Mouse (Mus musculus) embryonic stem cell, embryonic (primary cell): ENCODE data around the gene Aes.

Source experiments
- CTCF ChIA-PET, 4 experiments: fragments of 300-600 bp in 2 of 4; fragments of 350-600 bp in 2 of 4; sonication (Branson Sonifier 250); formaldehyde crosslinking; loops; one replicate each; lab custom pipeline; 2022; ENCODE audit warnings: inconsistent platforms in 2 of 4; lab: Charles Lee
- POLR2A ChIA-PET, 4 experiments: fragments of 300-600 bp in 2 of 4; fragments of 350-600 bp in 2 of 4; sonication (Branson Sonifier 250); formaldehyde crosslinking; loops; one replicate each; lab custom pipeline; 2022; ENCODE audit warnings: antibody characterized with exemption in 4 of 4, inconsistent platforms in 1 of 4; lab: Charles Lee

Gene Aes

DNA sequence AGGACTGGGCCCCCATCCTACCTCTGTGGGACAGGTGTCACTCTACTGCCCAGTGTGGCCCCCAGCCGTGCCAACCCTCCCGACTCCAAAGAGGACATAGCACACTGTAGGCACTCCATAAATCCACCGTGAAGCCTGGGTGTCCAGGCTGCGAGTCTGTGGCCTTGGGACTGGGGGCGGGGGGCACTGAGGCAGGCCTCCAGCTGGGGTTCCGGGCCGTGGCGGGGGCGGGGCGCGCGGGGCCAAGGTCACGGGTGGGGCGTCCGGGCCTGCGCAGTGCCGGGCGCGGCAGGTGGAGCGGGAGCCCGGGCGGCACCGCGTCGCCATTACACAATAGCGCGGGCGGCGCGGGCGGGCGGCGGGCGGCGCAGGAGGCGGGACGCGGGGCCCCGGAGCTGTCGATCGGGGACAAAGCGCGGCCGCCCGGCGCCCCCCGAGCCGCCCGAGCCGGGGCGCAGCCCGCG lies at the start of gene Aes:
Gene Aes, plus strand, starts transcription at position 326 of the 464 bp plus-strand sequence.
- POLR2A ChIA-PET: interaction anchor here in 3 of 4 experiments (0.5 to 5.7 kb wide), 12 partner anchors 8 to 1755 kb away, joined by 3 to 27 read pairs (median 4); partner anchors contain the start of genes BC025920 (in 1 of the 3) and Tle2 (in 1 of the 3)

DNA sequence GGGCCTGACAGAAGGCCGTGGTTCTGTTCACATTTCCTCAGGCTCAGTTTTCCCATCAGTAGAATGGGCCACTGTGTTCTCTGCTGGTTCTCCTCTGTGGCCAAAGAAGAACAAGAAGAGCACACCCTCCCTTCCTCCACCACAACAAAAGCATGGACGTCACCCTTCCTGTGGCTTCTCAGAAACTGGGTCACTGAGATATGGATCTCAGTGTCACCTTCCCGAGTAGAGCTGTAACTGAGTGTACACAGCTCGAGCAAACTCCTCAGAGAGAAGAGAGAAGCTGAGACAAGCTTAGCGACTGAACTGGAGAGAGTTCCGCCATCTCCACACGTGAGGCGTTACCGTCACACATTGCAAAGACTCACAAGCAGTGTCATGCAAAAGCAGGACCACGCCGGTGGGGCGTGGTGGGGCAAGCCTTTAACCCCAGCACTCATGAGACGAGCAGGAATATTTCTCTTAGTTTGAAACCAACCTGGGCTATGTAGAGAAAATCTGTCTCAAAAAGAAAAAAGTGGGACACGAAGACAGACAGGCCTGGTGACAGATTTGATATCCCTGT lies 49.0 kb upstream of the Aes start:
- CTCF ChIA-PET: interaction anchor here in 2 of 4 experiments (0.6 to 6.2 kb wide), 7 partner anchors 8 to 320 kb away, joined by 3 to 63 read pairs (median 3); no protein-coding TSS in a partner anchor
- POLR2A ChIA-PET: interaction anchor here in 2 of 4 experiments (0.6 to 5.3 kb wide), 4 partner anchors 8 to 26 kb away, joined by 3 to 48 read pairs (median 10); partner anchors contain the start of genes Gna15 (in 1 of the 2) and Ncln (in 1 of the 2)

More for the DNA sequence above, at the start of gene Aes:
- CTCF ChIA-PET: interaction anchor here (0.5 to 8.8 kb wide), 11 partner anchors 8 to 463 kb away, joined by 3 to 158 read pairs (median 4); partner anchors contain the start of gene Pip5k1c (in 1 of the 4)

- POLR2A ChIA-PET: interaction anchor here in 2 of 4 experiments (1.3 to 2.3 kb wide), 2 partner anchors 11 kb away, joined by 4 to 6 read pairs; no protein-coding TSS in a partner anchor
These were observed 45.5 kb upstream of the Aes start for GRCm38 (mm10) chr10:81513798-81514197.

DNA sequence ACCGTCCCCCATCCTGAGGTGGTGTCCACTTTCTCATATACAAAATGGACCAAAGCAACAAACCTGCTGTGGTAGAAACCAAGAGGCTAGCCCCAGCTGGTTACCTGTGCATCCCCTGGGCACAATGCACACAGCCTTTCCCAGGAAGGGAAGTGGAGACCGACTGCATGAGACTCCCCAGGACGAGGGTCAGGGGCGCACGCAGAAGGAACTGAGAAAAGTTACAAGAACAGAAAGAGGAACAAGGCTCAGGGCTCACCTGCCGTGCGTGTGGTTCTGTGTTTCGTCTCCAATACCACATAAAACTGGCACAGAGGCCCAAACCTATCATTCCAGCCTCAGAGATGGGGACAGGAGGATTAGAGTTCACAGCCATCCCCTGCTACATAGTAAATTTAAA lies 42.1 kb upstream of the Aes start:
- ChIA-PET CTCF (interaction anchor here in 2 of 4 experiments (0.8 to 1.4 kb wide), 3 partner anchors 9 to 15 kb away, joined by 3 to 4 read pairs (median 3); no protein-coding TSS in a partner anchor), POLR2A (interaction anchor here in 2 of 4 experiments (1.6 to 2.7 kb wide), 2 partner anchors 9 to 10 kb away, joined by 7 to 8 read pairs; no protein-coding TSS in a partner anchor)

More at GRCm38 (mm10) chr10:81513798-81514197, 45.5 kb upstream of the Aes start:
- CTCF ChIA-PET: interaction anchor here in 2 of 4 experiments (0.8 to 1.8 kb wide), 7 partner anchors 11 to 38 kb away, joined by 3 to 6 read pairs (median 3); partner anchors contain the start of genes Celf5 (in 1 of the 2) and Ncln (in 1 of the 2)

DNA sequence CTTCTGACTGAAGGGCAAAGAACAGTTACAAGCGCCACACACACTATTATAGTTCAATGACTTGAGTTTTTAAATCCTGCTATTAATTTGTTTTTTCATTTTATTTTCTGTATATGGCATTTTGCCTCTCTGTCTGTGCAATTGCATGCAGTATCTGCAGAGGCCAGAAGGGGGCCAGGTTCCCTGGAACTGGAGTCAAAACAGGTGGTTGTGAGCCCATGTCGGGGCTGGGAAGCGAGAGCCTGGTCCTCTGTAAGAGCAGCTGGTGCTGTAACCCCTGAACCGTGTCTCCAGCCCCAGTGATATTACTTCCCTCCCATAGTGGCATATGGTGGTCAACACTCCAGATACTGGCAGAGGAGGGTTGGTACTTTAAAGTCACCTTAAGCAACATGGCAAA lies 40.7 kb upstream of the Aes start:
- ChIA-PET POLR2A (interaction anchor here in 3 of 4 experiments (0.6 to 1.7 kb wide), 8 partner anchors 9 to 42 kb away, joined by 3 to 7 read pairs (median 4); partner anchors contain the start of gene Ncln (in 1 of the 3)), CTCF (interaction anchor here (0.5 to 2.1 kb wide), 17 partner anchors 8 to 497 kb away, joined by 3 to 10 read pairs (median 4); partner anchors contain the start of genes Fzr1 (in 1 of the 4) and Ncln (in 1 of the 4))

- CTCF ChIA-PET: interaction anchor here (0.6 to 2.1 kb wide), 17 partner anchors 7 to 732 kb away, joined by 3 to 10 read pairs (median 4); partner anchors contain the start of genes Fzr1 (in 1 of the 4) and Ncln (in 1 of the 4)
- POLR2A ChIA-PET: interaction anchor here in 3 of 4 experiments (0.6 to 1.7 kb wide), 8 partner anchors 10 to 41 kb away, joined by 3 to 7 read pairs (median 4); partner anchors contain the start of gene Ncln (in 1 of the 3)
These were observed 39.9 kb upstream of the Aes start for GRCm38 (mm10) chr10:81519227-81519977.

GRCm38 (mm10) chr10:81519978-81520365 lies 39.3 kb upstream of the Aes start:
- CTCF ChIA-PET: interaction anchor here (0.6 to 2.1 kb wide), 5 partner anchors 17 to 731 kb away, joined by 3 to 10 read pairs (median 7); no protein-coding TSS in a partner anchor
- POLR2A ChIA-PET: interaction anchor here in 2 of 4 experiments (1.3 to 1.7 kb wide), 3 partner anchors 12 to 31 kb away, joined by 4 to 6 read pairs (median 5); no protein-coding TSS in a partner anchor

DNA sequence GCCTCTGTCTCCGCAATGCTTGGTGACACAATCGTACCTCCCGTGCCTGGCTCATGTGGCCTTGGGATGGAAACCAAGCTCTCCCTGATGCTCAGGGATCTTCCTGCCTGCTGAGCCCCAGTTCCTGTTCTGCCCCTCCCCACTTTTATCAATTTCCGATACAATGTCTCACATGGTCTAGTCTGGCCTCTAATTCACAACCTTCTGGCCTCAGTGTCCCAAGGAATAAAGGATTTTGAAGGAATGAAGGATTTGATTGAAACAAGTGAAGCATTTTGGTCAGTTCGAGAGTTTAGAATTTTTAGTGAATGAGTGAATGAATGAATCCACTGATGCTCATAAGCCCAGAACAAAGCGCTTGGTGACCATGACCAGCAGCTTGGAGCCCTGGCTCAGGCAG lies 36.1 kb upstream of the Aes start:
- POLR2A ChIA-PET: interaction anchor here in 3 of 4 experiments (0.7 to 5.9 kb wide), 9 partner anchors 15 to 342 kb away, joined by 3 to 48 read pairs (median 3); partner anchors contain the start of gene Ncln (in 1 of the 3)
- CTCF ChIA-PET: interaction anchor here (0.7 to 7.1 kb wide), 10 partner anchors 13 to 302 kb away, joined by 3 to 43 read pairs (median 4); partner anchors contain the start of genes Celf5 (in 1 of the 4) and Pip5k1c (in 1 of the 4)

DNA sequence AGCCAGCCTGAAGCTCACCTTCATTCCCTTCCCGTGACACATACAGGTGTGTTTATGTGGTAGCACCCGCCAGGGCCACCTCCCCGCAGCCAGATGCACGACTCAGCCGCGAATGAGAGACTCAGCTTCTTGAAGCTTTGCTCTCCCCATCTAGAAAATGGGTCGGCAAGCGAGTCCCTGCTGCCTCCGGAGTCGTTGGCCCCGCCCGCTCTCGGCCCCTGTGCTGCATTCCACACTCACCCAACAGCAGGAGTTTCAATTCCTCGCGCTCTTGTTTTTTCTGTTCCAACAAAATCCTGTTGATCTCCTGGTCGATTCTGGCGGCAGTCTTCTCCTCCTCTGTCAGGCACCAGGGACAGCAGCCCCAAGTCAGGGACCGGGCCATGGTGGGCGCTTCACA lies 35.7 kb upstream of the Aes start:
- POLR2A ChIA-PET: interaction anchor here in 2 of 4 experiments (0.5 to 5.9 kb wide), 8 partner anchors 15 to 342 kb away, joined by 3 to 48 read pairs (median 5); partner anchors contain the start of gene Ncln (in 1 of the 2)
- CTCF ChIA-PET: interaction anchor here (0.6 to 7.1 kb wide), 12 partner anchors 13 to 331 kb away, joined by 3 to 43 read pairs (median 4); partner anchors contain the start of genes Celf5 (in 1 of the 4) and Pip5k1c (in 1 of the 4)

- ChIA-PET POLR2A (interaction anchor here in 3 of 4 experiments (0.5 to 5.9 kb wide), 10 partner anchors 16 to 106 kb away, joined by 3 to 48 read pairs (median 4); partner anchors contain the start of genes Celf5 (in 1 of the 3), Ncln (in 1 of the 3) and S1pr4 (in 1 of the 3)), CTCF (interaction anchor here in 3 of 4 experiments (0.6 to 7.1 kb wide), 10 partner anchors 9 to 332 kb away, joined by 3 to 43 read pairs (median 5); partner anchors contain the start of gene Pip5k1c (in 1 of the 3))
These were observed 35.2 kb upstream of the Aes start, which contains the start of gene Gna15 for GRCm38 (mm10) chr10:81524051-81524605. TSS of gene Gna15 (minus strand) at chr10:81524225.

DNA sequence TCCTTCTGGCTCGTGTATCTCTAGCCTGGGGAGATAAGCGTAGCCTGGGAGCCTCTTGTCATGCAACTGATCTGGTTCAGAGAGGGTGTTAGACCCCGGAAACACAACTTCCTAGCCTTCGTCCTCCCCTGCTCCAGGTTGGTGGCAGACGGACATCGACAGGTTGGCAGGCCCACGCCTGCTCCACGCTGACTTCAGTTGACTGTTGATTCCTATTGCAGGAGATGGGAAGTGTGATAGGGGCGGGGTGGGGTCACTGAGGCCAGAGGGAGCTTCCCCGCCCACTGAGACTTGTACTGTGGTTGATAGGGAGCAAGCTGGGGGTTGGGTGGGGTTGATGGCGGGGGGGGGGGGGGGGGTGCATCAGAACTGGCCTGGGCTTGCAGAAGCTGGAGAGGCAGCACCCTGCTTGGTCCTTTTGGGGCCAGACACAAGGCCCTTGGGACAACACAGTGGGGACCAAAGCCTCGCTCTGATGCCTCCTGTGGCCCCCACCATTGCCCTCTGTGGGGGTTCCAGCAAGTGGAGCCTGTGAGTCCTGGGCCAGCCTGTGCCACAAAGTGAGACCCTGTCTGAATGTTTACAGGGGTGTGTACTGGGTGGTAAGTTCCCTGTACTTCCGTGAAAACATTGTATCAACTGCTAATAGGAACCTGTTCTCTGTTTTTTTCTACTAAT lies 34.1 kb upstream of the Aes start:
- CTCF ChIA-PET: interaction anchor here (0.5 to 7.1 kb wide), 23 partner anchors 10 to 350 kb away, joined by 3 to 43 read pairs (median 4); partner anchors contain the start of gene Celf5 (in 1 of the 4)
- POLR2A ChIA-PET: interaction anchor here in 3 of 4 experiments (0.9 to 5.9 kb wide), 8 partner anchors 17 to 123 kb away, joined by 3 to 48 read pairs (median 5); partner anchors contain the start of gene S1pr4 (in 1 of the 3)

- CTCF ChIA-PET: interaction anchor here (0.6 to 7.1 kb wide), 30 partner anchors 8 to 328 kb away, joined by 3 to 43 read pairs (median 4); partner anchors contain the start of gene Pip5k1c (in 1 of the 4)
- POLR2A ChIA-PET: interaction anchor here in 2 of 4 experiments (1.0 to 5.9 kb wide), 6 partner anchors 18 to 178 kb away, joined by 3 to 48 read pairs (median 8); no protein-coding TSS in a partner anchor
These were observed 32.5 kb upstream of the Aes start for GRCm38 (mm10) chr10:81526779-81527178.

DNA sequence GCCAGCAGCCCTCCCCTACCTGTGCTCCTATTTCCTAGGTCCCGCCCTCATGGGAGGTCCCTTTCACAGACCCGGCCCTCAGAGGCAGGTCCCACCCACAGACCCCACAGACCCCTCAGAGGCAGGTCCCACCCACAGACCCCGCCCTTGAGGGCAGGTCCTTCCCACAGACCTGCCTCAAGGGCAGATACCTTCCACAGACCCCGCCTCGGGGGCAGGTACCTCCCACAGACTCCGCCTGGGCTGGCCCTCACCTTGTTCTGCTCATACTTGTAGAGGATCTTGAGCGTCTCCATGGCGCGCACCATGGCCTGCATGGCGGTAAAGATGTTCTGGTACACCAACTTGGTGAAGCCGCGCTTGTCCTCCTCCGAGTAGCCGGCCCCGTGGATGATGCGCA lies 24.5 kb upstream of the Aes start:
- POLR2A ChIA-PET: interaction anchor here in 3 of 4 experiments (0.9 to 3.3 kb wide), 7 partner anchors 20 to 243 kb away, joined by 3 to 16 read pairs (median 4); partner anchors contain the start of genes Cactin (in 1 of the 3) and Pip5k1c (in 1 of the 3)

DNA sequence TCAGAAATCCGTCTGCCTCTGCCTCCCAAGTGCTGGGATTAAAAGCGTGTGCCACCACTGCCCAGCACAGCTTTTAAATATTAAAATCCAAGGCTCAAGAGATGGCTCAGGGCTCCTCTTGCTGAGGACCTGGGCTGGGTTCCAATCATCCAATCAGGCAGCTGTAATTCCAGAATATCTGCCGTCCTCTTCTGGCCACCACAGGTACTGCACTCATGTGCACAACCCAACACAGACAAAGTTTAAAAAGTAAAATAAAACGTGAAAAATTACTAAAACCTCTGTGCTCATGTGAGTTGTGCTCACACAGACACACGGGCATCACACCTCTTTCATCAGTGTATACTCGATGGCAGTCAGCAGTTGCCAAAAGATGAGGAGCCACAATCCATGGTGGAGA lies 22.6 kb upstream of the Aes start:
- POLR2A ChIA-PET: interaction anchor here in 3 of 4 experiments (0.5 to 3.3 kb wide), 24 partner anchors 9 to 714 kb away, joined by 3 to 16 read pairs (median 4); partner anchors contain the start of genes Ncln (in 2 of the 3), Ankrd24 (in 1 of the 3), Gna11 (in 1 of the 3) and Sirt6 (in 1 of the 3)
- CTCF ChIA-PET: interaction anchor here (0.6 to 12.9 kb wide), 38 partner anchors 10 to 1682 kb away, joined by 3 to 175 read pairs (median 4); partner anchors contain the start of genes Fzr1 (in 2 of the 4), Pip5k1c (in 2 of the 4), Aes (in 1 of the 4) and Ptbp1 (in 1 of the 4)

More for the DNA sequence above, 24.5 kb upstream of the Aes start:
- CTCF ChIA-PET: interaction anchor here in 2 of 4 experiments (0.6 to 12.9 kb wide), 9 partner anchors 17 to 242 kb away, joined by 3 to 175 read pairs (median 4); partner anchors contain the start of genes Ncln (in 1 of the 2) and Pip5k1c (in 1 of the 2)

- ChIA-PET POLR2A (interaction anchor here in 3 of 4 experiments (0.6 to 3.3 kb wide), 7 partner anchors 13 to 715 kb away, joined by 3 to 16 read pairs (median 4); partner anchors contain the start of genes Ankrd24 (in 1 of the 3), Ncln (in 1 of the 3) and Sirt6 (in 1 of the 3)), CTCF (interaction anchor here (0.6 to 12.9 kb wide), 12 partner anchors 13 to 294 kb away, joined by 3 to 175 read pairs (median 5); partner anchors contain the start of genes Aes (in 1 of the 4) and Pip5k1c (in 1 of the 4))
These were observed 21.9 kb upstream of the Aes start for GRCm38 (mm10) chr10:81537429-81537828.
